Mouse (Mus musculus): Measurements from ENCODE around the gene Pde4b.

Pde4b gene

GRCm38 (mm10) chr4:102287172-102287571 lies 199.8 kb downstream of the Pde4b start:
- DNase-seq (ENCODE audit: low spot score) = no peak

DNA sequence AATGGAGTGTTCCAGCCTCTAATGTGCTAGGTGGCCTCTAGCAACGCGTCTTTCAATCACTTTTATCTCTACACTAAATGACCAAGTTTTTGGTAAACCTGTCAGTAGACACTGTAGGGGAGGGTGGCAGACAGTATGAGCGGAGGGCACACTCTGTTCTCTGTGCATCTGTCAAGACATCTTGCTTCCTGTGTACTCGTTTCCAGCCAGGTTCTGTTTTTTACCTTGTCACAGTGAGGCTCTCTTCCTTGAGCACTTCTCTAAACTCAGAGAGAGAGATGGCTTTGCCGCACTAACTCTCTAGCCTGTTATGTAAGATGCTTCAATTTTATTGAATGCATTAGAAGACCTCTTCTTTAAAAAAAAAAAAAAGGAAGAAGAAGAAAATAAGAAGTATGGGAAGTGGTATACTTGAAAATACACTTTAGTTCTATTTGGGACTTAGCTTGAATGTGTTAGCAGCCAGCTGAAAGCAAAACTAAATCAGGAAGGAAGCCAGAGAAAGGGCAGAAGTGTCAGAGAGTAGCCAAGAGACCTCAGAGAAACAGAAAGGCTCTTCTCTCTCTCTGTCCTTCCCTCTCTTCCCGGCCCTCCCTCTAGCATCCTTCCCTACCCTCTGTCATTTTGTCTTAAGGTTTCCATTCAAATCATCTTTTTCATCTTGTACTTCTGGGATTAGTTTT lies 202.8 kb downstream of the Pde4b start:
- no peak for DNase-seq (ENCODE audit: low spot score)

DNA sequence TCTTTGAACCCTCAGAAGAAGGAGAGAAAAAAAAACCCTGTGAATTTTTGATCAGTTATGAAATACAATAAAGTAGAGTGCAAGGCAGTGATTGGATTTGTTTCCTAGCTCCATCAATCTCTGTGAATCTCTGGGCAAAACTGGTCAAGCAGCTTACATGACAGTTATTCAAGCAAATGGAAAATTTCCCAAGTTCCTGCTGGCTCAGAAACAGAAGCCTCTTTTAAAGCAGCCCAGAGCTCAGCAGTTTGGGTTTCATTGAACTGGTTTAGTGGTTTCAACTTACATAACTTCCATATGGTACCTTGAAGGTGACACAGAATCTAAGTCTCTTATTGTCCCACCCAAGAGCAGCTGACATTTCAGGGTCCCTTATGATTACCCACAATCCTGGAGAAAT lies 210.2 kb downstream of the Pde4b start:
- no peak for DNase-seq (ENCODE audit: low spot score)

DNA sequence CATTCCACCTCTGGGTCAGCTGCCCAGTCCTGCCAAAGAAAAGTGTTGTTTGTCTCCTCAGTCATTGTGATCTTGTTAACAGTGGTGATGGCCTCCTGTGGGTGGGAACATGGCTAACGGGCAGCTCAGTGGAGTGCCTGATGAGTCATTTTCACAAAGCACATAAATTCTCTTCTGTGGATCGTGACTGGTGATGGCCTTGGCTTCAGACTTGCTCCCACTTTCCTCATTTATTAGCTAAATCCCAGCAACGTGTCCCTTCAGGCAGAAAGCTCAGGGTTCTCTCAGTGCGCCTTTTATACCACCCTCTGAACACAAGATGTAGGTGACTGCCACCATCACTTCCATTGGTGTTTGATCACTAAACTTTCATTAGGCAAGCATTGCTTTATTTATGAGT lies 215.2 kb downstream of the Pde4b start:
- DNase-seq (ENCODE audit: low spot score) = no peak

DNA sequence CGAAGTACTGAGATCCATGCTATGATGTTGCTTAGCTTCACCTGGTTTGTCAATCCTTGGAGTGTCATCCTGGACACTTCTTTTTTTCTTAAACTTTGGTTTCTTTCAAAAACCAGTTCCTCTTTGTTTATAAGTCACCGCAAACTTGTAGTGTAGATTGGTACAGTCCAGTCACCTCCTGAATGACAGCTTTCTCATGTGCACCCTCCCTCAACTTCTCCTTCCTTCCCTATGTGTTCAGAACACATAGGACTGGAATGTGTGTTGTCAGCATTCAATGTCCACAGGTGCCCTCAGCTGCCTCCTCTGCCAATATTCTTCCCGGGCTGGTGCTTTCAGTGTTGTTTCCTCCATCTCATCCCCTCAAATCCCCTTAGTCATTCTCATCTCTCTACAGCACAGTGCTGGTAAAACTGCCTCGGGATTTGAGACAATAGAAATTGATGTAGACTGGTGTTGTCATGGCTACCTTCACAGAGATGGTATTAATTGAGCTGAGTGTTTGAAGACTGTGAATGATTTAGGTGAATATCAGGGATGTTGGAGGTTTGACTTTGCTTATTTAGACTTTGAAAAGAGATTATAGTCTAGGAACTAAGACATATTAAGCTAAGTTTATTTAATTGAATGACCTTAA lies 220.4 kb downstream of the Pde4b start:
- no peak for DNase-seq (ENCODE audit: low spot score)

GRCm38 (mm10) chr4:102310630-102311029 lies 223.3 kb downstream of the Pde4b start:
- no peak for DNase-seq (ENCODE audit: low spot score)

- no peak for DNase-seq (ENCODE audit: low spot score)
Observed at GRCm38 (mm10) chr4:102316011-102316410, 228.7 kb downstream of the Pde4b start.

DNA sequence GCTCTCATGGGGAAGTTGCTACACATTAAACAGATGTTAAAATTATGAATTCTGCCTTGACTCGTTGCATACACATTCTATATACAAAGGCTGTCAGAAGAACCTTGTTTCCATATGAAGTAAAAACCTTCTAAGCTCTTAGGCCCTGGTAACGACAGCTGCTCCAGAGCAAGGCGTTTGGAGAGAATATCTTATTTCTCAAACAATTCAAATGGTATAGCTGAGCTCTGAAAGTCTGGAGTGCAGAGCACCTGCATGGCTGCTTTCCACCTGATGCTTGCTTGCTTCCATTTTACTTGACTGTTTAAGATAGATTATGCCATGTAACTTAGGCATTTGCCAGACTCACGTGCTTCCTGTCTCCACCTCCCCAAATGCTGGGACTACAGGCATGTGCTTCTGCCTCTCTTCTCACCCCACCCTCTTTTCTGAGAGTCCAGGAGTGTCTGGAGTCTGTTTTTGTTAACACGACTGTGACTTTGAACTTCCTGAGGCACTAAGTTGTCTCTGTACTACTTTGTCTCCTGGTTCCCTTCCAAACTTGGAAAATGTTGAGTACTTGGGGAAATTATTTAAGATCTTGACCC lies 229.4 kb downstream of the Pde4b start:
- no peak for DNase-seq (ENCODE audit: low spot score)

DNA sequence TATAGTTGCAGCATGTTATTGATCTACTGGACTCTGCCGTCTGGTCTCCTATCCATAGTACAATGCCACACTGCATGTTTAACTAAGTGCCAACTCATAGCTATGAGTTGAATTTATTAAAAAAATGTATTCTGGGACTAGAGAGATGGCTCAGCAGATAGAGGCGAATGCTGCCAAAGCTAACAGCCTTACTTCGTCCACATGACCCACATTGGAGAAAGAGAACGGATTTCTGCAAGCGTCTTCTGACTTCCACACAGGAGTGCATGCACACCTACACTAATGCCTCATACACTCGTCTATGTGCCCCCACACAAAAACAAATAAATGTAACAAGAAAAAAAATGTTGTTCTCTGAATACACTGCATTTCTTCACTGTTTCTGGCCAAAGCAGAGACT lies 231.3 kb downstream of the Pde4b start:
- no peak for DNase-seq (ENCODE audit: low spot score)

DNA sequence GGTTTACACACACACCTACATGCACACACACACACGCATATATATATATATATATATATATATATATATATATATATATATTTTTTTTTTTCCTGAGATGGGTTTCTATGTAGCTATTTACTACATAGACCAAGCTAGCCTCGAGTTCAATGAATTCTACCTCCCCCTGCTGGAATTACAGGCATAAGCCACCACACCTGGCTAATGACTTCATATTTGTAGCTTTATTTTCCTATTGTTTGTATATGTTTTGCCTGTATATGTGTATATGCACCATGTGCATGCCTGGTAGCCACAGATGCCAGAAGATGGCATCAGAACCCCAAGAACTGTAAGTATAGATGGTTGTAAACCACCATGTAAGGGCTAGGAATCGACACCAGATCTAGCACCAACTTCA lies 234.0 kb downstream of the Pde4b start:
- DNase-seq (ENCODE audit: low spot score) = no peak

- DNase-seq (ENCODE audit: low spot score) = no peak
Observed at GRCm38 (mm10) chr4:102332386-102332785, 245.0 kb downstream of the Pde4b start.

GRCm38 (mm10) chr4:102332885-102333284 lies 245.5 kb downstream of the Pde4b start:
- DNase-seq (ENCODE audit: low spot score) = no peak

- DNase-seq (ENCODE audit: low spot score) = no peak
Observed at GRCm38 (mm10) chr4:102346911-102347492, 259.7 kb downstream of the Pde4b start.

DNA sequence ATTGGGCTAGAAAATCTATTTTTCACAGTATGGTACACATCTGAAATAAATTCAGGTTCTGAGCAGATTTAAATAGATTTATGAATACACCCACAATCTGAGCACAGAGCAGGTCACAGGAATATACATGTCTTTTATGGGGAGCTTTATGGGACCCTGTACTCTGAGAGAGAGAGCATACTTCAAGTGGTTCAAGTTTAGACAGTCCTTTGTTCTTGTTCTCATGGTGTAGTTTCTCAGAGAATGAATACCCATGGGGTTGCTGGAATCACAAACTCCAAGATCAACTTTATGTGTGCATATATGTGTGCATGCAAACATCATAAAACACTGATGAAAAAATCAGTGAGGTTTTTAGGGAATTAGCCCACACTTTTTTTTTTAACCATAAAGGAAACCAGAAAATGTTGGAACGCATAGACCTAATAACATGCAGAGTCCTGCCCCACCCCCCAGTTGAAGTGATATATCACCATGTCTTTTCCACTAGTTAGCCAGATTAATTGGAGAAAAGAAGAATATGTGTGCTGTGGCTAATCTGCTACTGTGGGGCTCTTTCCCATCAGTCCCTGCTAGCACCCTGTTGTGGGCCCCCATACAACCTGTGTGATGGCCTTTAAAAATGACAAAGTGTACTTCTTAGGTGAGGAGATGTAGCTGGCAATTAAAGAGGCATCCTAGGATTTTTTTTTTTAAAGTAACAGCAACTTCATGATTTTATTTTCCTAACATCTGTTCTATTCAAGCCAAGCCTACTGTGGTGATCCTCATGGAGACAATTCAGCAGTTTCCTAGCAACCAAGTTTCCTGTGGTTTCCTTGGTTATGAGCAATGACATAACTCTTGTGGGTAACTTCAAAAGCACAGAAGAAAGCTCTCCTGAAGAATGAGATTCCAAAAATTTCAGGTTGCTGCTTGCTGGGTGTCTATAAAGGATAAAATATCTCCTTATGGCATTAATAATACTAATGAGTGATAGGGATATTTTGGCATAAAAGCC lies 264.4 kb downstream of the Pde4b start:
- no peak for DNase-seq (ENCODE audit: low spot score)

DNA sequence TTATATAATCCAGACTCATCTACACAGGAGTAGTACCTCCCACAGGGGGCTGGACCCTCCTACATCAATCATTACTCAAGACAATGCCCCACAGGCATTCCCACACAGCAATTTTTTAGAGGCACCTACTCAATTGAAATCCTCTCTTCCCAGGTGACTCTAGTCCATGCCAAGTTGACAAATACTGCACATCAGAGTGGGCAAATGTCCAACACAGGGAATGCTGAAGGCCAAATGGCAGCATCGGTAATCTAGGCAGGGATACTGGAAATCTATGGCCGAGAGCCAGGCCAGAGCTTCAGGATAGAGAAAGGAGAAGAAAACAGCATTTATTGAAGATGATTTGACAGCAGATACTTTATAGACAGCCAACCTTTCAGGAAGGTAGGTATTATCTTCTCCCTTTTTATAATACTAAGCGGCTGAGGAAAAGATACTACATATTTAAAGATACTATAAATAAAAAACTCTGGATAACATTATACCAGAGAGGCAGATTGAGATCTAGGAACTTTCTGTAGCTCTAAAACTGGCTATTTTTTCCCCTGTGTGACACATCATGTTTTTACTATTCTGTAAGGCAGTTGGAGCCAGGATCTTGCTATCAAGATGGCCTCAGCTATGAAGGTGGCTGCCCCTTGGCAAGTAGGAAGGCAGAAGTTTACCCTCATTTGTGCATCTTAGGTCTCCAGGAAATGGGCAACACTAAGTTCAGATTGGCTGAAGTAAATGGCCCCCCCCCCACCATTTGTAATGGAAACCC lies 266.5 kb downstream of the Pde4b start:
- no peak for DNase-seq (ENCODE audit: low spot score)

- DNase-seq (ENCODE audit: low spot score) = no peak
Observed at GRCm38 (mm10) chr4:102368105-102368735, 280.9 kb downstream of the Pde4b start.

GRCm38 (mm10) chr4:102374614-102375013 lies 287.3 kb downstream of the Pde4b start:
- DNase-seq (ENCODE audit: low spot score) = no peak

- DNase-seq (ENCODE audit: low spot score) = no peak
Observed at GRCm38 (mm10) chr4:102382763-102383505, 295.6 kb downstream of the Pde4b start.

DNA sequence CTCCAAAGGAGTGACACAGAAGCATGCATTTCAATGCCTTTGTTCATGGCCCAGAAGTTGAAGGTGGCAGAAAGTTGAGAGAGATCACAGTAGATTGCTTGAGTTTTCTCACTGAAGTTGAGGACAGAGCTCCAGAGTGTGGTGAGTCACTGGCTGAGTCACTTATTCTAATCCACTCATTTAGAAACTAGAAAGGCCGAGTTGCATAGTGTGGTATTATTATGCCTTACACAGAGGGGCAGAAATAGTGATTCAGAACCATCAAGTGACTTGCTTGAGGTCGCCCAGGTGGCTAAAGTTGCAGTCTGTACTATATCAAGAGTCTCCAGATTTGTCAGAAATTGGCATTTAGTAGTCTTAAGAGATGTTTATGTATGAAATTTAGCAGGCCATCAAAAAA lies 306.3 kb downstream of the Pde4b start:
- DNase-seq (ENCODE audit: low spot score) = no peak

DNA sequence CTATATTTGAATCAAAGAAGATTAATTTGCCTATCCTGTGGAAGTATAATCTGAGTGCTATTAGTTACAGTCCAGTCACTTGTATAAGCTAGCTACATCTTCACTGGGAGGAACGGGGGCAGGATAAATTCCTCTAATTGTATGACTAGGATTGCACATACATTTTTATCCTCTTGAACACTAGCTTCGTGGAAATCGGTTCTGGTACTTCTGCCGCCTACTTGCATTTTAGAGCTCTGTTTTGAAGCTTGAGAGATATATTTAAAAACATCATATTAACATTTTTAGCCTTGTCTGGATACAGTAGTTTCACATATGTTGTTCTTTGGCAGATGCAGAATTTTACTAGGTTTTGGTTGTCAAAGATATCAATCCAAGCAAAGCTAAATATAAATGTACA lies 310.0 kb downstream of the Pde4b start:
- DNase-seq (ENCODE audit: low spot score) = no peak

All from ovary, adult 18-20 months (tissue).